Mouse (Mus musculus) olfactory bulb, adult 2 months (tissue): ENCODE measurements around the gene Gm42372.

ENCODE experiments used
- CTCF ChIP-seq: fragments of 200-500 bp; IDR thresholded peaks from 2 replicates; pipeline ENCODE4 v1.5.1; 2012; ENCODE audit warnings: low read depth, mild to moderate bottlenecking, low read length, moderate library complexity; ENCODE audit not compliant: insufficient read depth
- POLR2A ChIP-seq: fragments of 200-500 bp; IDR thresholded peaks from 2 replicates; pipeline ENCODE4 v1.6.1; 2012; ENCODE audit warnings: mild to moderate bottlenecking, low read depth, low read length, moderate library complexity; ENCODE audit not compliant: insufficient read depth

- TF ChIP-seq POLR2A (no peak), CTCF (no peak)
These were observed 8.9 kb upstream of the Gm42372 start for GRCm38 (mm10) chr7:16974018-16974417.
